Mouse (Mus musculus) kidney, adult 2 months (tissue): ENCODE measurements around the gene Cma1.

ENCODE experiments used
- CTCF ChIP-seq: fragments of 200-500 bp; conservative IDR thresholded peaks from 2 replicates; pipeline ENCODE4 v1.5.1; 2011; ENCODE audit warnings: low read depth, mild to moderate bottlenecking, control low read depth, low read length, moderate library complexity, mixed read lengths; ENCODE audit not compliant: insufficient read depth, insufficient read length
- POLR2A ChIP-seq: fragments of 200-500 bp; IDR thresholded peaks from one replicate; pipeline ENCODE4 v1.6.1; 2011; ENCODE audit warnings: low read depth, low read length, control low read depth

- TF ChIP-seq POLR2A (no peak), CTCF (no peak)
These were observed 10.9 kb downstream of the Cma1 start for GRCm38 (mm10) chr14:55933586-55933985.
